Mouse (Mus musculus) neural tube, embryonic 12.5 days (tissue): ENCODE data around the gene Otud4. TPM values are rescaled to one million over a fixed set of nuclear protein-coding genes. Genes with fewer than 3 reads are reported as not detected.
"Not testable (repeated sequence)": the region's sequence is repeated elsewhere in the genome, so short reads cannot be mapped to it uniquely, and the experiment has no call there.

Source experiments
- ATAC-seq: fragments of 200-750 bp; cut with Nextera tagmentation; 2 replicates; pipeline ENCODE4 v1.8.0; 2017; ENCODE audit warnings: low read depth, mild to moderate bottlenecking, moderate TSS enrichment, moderate library complexity; ENCODE audit not compliant: low FRiP score
- H3K27ac ChIP-seq: fragments of 300-500 bp; sonication (generic); 2 replicates; pipeline ENCODE4 v1.5.1; 2016
- H3K27me3 ChIP-seq: fragments of 300-500 bp; sonication (generic); replicated peaks from 2 replicates; pipeline ENCODE4 v1.6.1; 2016; ENCODE audit warnings: mild to moderate bottlenecking
- H3K36me3 ChIP-seq: fragments of 300-500 bp; sonication (generic); 2 replicates; pipeline ENCODE4 v1.6.1; 2016; ENCODE audit warnings: mild to moderate bottlenecking
- H3K4me1 ChIP-seq: fragments of 300-500 bp; sonication (generic); 2 replicates; pipeline ENCODE4 v1.6.1; 2016
- H3K4me2 ChIP-seq: fragments of 300-500 bp; sonication (generic); replicated peaks from 2 replicates; pipeline ENCODE4 v1.6.1; 2016; ENCODE audit warnings: mild to moderate bottlenecking
- H3K4me3 ChIP-seq: fragments of 300-500 bp; sonication (generic); 2 replicates; pipeline ENCODE4 v1.5.1; 2016
- H3K9ac ChIP-seq: fragments of 300-500 bp; sonication (generic); 2 replicates; pipeline ENCODE4 v1.6.1; 2016; ENCODE audit warnings: mild to moderate bottlenecking
- H3K9me3 ChIP-seq: fragments of 300-500 bp; sonication (generic); 2 replicates; pipeline ENCODE4 v1.6.1; 2016; ENCODE audit warnings: mild to moderate bottlenecking
- WGBS: fragments of 180-500 bp; shearing (Covaris S2); methylation state at CpG from one replicate; pipeline ENCODE4 v1.1.7; 2016; 5-methylcytosine and 5-hydroxymethylcytosine counted together
- polyA plus RNA-seq: library from polyadenylated mRNA; unstranded; fragments of >200 nt; fragmentation: Nextera tagmentation; extraction: Ambion mirVana; gene quantifications from 2 replicates; pipeline ENCODE4 v1.2.1, GENCODE M21; 2016

The Otud4 gene
- polyA plus RNA-seq, 1 experiment from 2014 or later = 18.3 TPM

DNA sequence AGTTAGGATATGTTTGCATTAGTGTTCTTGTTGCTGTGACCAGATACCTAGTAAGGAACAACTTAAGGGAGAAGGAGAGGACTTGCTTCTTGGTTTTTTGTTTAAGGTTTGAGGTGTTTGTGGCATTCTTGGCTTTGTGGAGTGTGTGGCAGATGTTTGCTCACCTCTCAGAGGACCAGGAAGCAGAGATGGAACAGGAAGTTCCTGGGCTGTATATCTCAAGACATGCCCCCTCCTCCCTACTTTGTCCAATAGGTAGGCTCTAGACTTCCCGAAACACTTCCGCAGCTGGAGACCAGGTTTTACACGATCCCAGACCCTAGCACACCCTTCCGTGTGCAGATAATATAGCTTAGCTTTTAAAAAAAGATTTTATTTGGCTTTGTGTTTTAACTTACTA, 10.2 kb downstream of the Otud4 start:
- WGBS = 96% methylated on average over 4 of the region's 4 CpGs

DNA sequence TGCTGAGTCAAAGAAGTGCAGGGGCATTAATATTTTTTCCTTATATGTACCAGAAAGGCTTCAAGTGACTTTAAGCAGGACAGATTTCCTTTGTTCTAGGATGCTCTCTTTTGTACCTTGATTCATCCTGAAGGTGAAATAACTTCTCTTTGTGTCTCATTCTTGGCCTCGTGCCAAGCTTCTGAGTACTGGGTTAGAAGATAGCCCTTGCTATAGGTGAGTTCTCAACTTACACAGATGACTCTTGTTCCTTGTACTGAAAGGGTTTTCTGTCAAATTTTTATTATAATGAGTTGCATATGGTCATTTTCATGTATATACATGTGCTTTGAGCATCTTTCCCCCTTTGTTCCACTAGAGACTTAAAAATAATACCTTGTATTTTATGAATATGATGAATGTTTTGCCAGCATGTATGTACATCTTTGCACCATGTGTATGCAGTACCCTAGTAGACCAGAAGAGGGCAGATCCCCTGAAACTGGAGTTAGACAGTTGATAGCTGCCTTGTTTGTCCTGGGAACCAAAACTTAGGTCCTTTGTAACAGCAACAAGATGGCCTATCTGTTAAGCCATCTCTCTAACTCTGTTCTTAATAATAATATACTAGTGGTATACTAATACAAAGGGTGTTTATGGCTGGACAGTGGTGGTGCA, 10.9 kb downstream of the Otud4 start:
- Histone ChIP-seq H3K4me1 (no peaks in the 10 kb centered on the region), H3K36me3 (peaks cover 43% of the 10 kb centered on the region), H3K27ac (no peak overlapping the region), H3K4me3 (no peak overlapping the region), H3K4me2 (no peak overlapping the region), H3K9ac (no peak overlapping the region), H3K9me3 (no peaks in the 10 kb centered on the region), H3K27me3 (no peaks in the 10 kb centered on the region)
- ATAC-seq = no peak
- WGBS = 80% methylated on average over 1 of the region's 1 CpGs

More for the DNA sequence above, 10.2 kb downstream of the Otud4 start:
- ATAC-seq = no peak
- H3K9me3 ChIP-seq = no peaks in the 10 kb centered on the region
- no peak overlapping the region for H3K27ac ChIP-seq
- H3K4me2 ChIP-seq = no peak overlapping the region
- peaks cover 42% of the 10 kb centered on the region for H3K36me3 ChIP-seq
- no peak overlapping the region for H3K9ac ChIP-seq
- no peaks in the 10 kb centered on the region for H3K27me3 ChIP-seq
- no peak overlapping the region for H3K4me3 ChIP-seq
- H3K4me1 ChIP-seq = no peaks in the 10 kb centered on the region

DNA sequence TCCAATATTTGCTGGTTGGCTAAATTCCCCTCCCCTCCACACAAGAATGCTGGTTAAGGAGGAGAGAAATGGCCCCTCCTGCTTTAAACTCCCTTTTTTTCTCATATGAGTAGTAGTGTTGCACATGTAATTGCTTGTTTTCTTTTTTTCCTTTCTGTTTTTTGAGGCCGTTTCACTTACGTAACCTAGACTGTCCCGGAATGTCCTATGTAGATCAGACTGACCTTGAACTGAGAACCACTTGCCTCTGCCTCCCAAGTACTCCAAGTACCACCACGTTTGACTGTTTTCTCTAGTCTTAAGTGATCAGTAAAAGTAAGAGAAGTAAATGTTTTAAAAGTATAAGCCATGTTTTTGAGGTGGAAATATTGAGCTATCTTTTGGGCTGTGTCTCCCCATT, 14.3 kb downstream of the Otud4 start:
- Histone ChIP-seq H3K4me2 (no peak overlapping the region), H3K9me3 (no peaks in the 10 kb centered on the region), H3K27ac (no peak overlapping the region), H3K4me3 (no peak overlapping the region), H3K9ac (no peak overlapping the region), H3K27me3 (no peaks in the 10 kb centered on the region), H3K36me3 (peaks cover 32% of the 10 kb centered on the region), H3K4me1 (no peaks in the 10 kb centered on the region)
- ATAC-seq = no peak
- 90% methylated on average over 4 of the region's 4 CpGs for WGBS

DNA sequence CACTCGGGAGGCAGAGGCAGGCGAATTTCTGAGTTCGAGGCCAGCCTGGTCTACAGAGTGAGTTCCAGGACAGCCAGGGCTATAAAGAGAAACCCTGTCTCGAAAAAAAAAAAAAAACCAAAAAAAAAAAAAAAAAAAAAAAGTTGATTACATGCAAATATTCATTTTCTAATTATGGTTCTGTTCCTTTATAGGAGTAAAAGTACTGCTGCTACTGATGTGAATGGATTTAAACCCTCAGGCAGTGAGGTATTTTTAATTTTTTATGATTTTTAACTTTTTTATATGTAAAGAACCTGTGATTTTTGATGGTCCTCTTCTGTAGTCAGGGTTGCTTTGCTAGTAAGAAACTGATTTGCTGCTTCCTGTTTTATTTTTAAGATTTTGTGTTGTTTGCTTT, 19.3 kb downstream of the Otud4 start:
- peaks cover 40% of the 10 kb centered on the region for H3K36me3 ChIP-seq
- not testable (repeated sequence) for H3K9ac ChIP-seq, H3K4me3 ChIP-seq, H3K27ac ChIP-seq, H3K4me1 ChIP-seq, H3K4me2 ChIP-seq, H3K27me3 ChIP-seq, H3K9me3 ChIP-seq, ATAC-seq
- WGBS = 81% methylated on average over 4 of the region's 4 CpGs

DNA sequence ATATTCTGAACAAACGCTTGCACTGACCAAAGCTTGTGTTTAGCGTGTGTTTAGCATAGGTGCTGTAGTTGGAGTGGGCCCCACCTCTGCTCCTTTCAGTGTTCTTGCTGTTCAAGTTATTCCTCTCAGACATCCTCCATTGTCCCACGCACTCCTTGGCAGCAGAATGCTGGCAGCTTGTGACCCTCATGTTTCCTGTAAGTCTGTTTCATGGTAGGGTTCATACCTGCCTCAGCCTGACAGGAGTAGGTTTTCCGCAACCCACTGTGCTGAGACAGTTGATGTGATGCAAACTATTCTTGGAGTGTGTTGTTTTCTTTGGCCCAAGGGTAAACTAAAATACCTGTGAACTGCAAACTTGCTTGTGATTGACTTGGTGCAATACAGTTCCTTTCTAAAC, 37.0 kb downstream of the Otud4 start:
- Histone ChIP-seq H3K9ac (no peak overlapping the region), H3K27ac (no peak overlapping the region), H3K36me3 (peaks cover 29% of the 10 kb centered on the region), H3K9me3 (no peaks in the 10 kb centered on the region), H3K4me2 (no peak overlapping the region), H3K4me3 (no peak overlapping the region), H3K27me3 (no peaks in the 10 kb centered on the region), H3K4me1 (peaks cover 9% of the 10 kb centered on the region)
- ATAC-seq = no peak
- 93% methylated on average over 4 of the region's 4 CpGs for WGBS

DNA sequence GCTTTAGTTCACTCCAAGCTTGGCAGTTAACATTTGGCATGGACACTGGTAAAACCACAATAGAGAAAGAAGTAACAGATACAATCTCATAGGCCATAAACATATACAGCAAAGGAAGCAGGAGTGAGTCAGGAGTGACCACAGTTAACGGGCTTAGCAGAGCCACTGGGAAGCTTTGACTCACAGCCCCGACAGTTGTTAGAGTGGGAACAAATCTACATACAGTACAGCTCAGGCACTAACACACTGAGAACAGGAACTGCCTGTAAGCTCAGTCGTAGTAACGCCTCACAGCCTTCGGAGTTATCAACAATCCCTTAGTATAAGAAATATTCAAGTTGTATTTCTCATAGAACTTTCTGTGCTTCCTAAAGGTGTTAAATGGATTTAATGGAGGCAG, 39.6 kb downstream of the Otud4 start:
- WGBS = 69% methylated on average over 5 of the region's 5 CpGs
- no peak overlapping the region for H3K27ac ChIP-seq
- H3K36me3 ChIP-seq = peaks cover 24% of the 10 kb centered on the region
- H3K27me3 ChIP-seq = no peaks in the 10 kb centered on the region
- H3K4me2 ChIP-seq = no peak overlapping the region
- ATAC-seq = no peak
- H3K4me1 ChIP-seq = peaks cover 9% of the 10 kb centered on the region
- no peak overlapping the region for H3K9ac ChIP-seq
- H3K4me3 ChIP-seq = no peak overlapping the region
- no peaks in the 10 kb centered on the region for H3K9me3 ChIP-seq

DNA sequence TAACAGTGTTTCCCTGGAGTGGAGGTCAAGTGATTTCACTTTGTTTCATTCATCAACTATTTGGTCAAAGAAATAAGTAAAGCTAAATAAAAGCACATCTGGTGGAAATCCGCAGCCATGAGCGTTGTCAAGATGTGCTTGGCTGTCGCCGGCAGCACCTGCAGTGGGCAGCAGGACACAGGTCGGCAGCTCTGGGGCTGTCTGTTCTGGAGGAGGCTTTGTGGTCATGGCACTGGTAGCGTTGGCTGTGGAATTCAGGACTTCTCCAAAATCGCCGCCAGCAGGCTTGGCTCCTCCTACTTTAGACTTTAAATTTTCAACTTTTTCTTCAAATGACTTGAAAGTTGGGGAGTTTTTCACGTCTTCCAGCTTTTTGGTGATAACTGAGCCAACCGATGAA, 40.7 kb downstream of the Otud4 start:
- not testable (repeated sequence) for ATAC-seq, H3K4me1 ChIP-seq, H3K4me3 ChIP-seq, H3K27ac ChIP-seq, H3K9ac ChIP-seq, H3K27me3 ChIP-seq, H3K9me3 ChIP-seq
- Histone ChIP-seq H3K36me3 (peaks cover 27% of the 10 kb centered on the region), H3K4me2 (peak overlapping the region; percentile 56; the same call in 1 of the 2 replicates)
- WGBS = 56% methylated on average over 10 of the region's 10 CpGs

DNA sequence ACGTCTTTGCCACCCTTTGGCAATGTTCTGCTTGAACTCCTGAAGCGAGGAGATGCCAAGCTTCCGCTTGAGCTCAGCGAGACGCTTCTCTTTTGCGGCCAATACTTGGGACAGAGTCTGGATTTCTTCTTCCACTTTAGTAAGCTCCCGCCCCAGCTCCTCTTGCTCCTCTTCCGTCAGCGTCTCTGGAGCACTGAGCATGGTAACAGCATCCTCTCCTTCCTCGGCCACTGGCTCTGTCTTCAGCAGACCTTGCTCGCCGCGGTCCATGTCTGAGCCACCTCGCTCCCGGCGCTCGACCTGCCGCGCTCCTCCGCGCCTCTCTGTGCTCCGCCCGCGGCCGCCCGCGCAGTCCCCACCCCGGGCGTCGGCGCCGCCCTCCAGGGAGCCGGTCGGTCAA, 41.1 kb downstream of the Otud4 start:
- Histone ChIP-seq H3K27me3 (no peaks in the 10 kb centered on the region), H3K27ac (no peak overlapping the region), H3K36me3 (peaks cover 30% of the 10 kb centered on the region), H3K9ac (peak overlapping the region; percentile 44; the same call in 1 of the 2 replicates), H3K4me2 (peak overlapping the region; percentile 56), H3K9me3 (no peaks in the 10 kb centered on the region), H3K4me1 (peaks cover 9% of the 10 kb centered on the region), H3K4me3 (peak overlapping the region; percentile 11; the same call in 1 of the 2 replicates)
- WGBS = 11% methylated on average over 34 of the region's 34 CpGs
- peak; percentile 67; the same call in 1 of the 2 replicates for ATAC-seq

DNA sequence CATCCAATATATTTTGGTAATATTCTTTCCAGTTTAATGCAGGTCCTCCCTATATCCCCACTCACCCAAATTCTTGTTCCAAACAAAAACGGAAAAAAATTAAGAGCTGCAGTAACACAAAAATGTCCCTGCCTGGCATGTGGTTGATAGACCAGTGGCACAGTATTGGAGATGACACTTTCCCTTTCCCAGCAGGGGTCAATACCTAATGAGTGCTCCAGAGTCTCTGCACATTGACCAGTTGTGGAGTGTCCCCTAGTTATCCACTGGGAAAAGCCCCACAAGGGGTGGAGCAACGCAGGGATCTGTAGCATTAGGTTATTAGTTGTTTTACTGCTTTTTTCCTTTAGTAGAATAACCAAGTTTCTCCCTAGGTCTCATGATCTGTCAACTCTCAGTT, 41.5 kb downstream of the Otud4 start:
- Histone ChIP-seq H3K36me3 (peaks cover 33% of the 10 kb centered on the region), H3K4me1 (peaks cover 9% of the 10 kb centered on the region), H3K9me3 (no peaks in the 10 kb centered on the region), H3K9ac (peak overlapping the region; percentile 44; the same call in 1 of the 2 replicates), H3K4me2 (peak overlapping the region; percentile 56), H3K27ac (no peak overlapping the region), H3K27me3 (no peaks in the 10 kb centered on the region), H3K4me3 (0 out of 2 replicates have a peak overlapping the region, but pooled peaks have one; percentile 11)
- ATAC-seq = 0 out of 2 replicates have a peak, but pooled peaks have one; percentile 31
- 39% methylated on average over 2 of the region's 2 CpGs for WGBS

DNA sequence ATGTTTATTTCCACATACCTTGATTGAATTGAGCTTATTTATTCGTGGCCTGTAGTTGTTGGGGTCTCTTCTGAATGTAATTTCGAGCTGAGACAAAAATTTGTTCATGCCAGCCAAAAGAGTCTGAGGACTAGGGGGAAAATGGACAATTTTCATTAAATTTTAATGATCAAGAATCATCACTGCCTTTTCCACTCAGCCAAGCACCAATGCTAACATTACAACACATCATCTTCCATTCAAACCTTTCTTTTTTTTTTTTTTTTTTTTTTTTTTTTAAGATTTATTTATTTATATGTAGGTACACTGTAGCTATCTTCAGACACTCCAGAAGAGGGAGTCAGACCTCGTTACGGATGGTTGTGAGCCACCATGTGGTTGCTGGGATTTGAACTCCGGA, 46.5 kb downstream of the Otud4 start:
- peaks cover 69% of the 10 kb centered on the region for H3K36me3 ChIP-seq
- H3K4me1 ChIP-seq, H3K4me2 ChIP-seq, ATAC-seq, H3K4me3 ChIP-seq, H3K9ac ChIP-seq, H3K27me3 ChIP-seq, H3K9me3 ChIP-seq, H3K27ac ChIP-seq: not testable (repeated sequence)
- WGBS = 94% methylated on average over 5 of the region's 5 CpGs

DNA sequence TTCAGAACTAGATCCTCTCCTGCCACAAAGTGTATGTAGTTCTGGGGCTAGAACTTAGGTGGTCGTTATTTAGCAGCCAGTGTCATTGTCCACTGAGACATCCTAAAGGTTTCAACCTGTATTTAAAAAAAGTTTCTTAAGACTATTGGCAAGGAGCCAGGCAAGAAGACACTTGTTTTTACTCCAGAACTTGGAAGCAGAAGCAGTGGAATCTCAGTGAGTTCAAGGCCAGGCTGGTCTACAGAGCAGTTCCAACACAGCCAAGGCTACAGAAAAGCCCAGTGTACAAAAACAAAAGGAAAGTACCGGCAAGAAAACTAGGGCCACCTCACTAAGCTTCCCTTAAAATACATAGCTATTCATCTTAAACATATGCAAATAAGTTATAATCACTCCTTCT, 53.1 kb downstream of the Otud4 start:
- 89% methylated on average over 2 of the region's 2 CpGs for WGBS
- Histone ChIP-seq H3K4me3 (no peak overlapping the region), H3K4me2 (no peak overlapping the region), H3K27ac (no peak overlapping the region), H3K4me1 (no peaks in the 10 kb centered on the region), H3K9me3 (no peaks in the 10 kb centered on the region), H3K9ac (no peak overlapping the region), H3K27me3 (no peaks in the 10 kb centered on the region), H3K36me3 (peaks cover 64% of the 10 kb centered on the region)
- ATAC-seq = no peak

DNA sequence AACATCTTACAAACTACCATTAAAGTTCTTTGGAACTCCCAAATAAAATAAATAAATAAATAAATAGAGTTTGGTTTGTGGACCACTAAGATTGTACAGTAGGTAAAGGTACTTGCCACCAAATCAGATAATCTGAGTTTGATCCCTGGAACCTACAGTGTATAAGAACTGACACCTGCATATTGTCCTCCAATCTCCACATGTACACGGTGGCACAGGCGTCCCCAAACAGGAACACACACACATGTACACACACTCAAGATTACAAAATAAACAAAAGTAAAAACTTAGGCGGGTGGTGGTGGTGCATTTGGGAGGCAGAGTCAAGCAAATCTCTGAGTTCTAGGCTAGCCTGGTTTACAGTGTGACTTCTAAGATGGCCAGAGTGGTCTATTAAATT, 67.3 kb downstream of the Otud4 start:
- no peak for ATAC-seq
- Histone ChIP-seq H3K4me2 (no peak overlapping the region), H3K4me3 (no peak overlapping the region), H3K9me3 (no peaks in the 10 kb centered on the region), H3K27ac (no peak overlapping the region), H3K9ac (no peak overlapping the region), H3K27me3 (no peaks in the 10 kb centered on the region), H3K4me1 (no peaks in the 10 kb centered on the region), H3K36me3 (peaks cover 46% of the 10 kb centered on the region)
- WGBS = 96% methylated on average over 3 of the region's 3 CpGs
